Mouse (Mus musculus): ENCODE measurements around the gene Psmc1.

DNA sequence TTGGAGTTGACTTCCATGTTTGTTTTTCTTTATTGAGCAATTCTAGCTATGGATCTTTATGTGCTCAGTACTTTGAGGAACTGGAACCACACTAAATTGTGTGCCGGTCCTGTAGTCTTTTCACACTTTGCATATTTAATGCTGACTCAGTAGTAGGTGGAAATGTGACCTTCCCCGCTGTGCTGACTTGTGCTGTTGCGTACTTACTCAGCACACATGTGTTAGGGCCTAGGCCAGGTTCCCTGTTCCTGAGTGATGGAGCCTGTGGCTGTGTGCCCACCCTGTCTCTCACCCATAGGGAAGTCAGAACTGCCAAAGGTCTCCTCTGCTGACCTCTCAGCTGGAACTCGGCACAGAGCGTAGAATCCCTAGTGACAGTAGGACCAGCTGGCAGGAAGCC lies 6.0 kb downstream of the Psmc1 start:
- TF ChIP-seq CTCF (IDR thresholded peaks at IDR 0.05) = no peak
- no peak for TF ChIP-seq EP300 (IDR thresholded peaks at IDR 0.05)
